21 mouse cellular contexts compared by ENCODE assay signal in the genomic region with DNA sequence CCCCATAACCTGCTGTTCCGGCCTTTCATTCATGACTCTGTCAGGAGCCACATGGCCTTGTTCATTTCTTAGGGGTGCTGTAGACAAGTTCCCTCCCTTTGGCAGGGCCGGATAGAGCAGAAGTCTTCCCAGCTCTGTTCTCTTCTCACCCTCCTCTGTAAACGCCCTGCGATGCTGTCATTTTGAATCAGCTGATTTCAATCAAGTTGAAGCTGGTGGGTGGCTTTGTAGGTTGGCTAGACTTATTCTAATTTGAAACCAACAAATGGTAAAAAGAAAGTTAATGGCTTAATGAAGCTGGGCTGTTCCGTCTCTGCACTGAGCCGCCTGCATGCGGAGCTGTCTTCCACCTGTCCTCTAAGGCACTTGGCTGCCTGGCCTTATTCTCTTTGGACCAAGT.
DNase-seq lines count a peak whose midpoint lies in the region; ATAC-seq and TF ChIP-seq lines count a peak whose summit lies in the region.
"Had no signal": no experiment of that assay in that cellular context is flagged by ENCODE, and none has a peak within 500 bp of the region (broad histone marks: within the 10 kb centered on the region; RNA-seq: fewer than 3 reads in every experiment).

No protein-coding gene starts in this region.

- intact Hi-C loops in left cerebral cortex, adult 2 months (cut with DNase I), result loop anchor here (2.0 kb wide), 1 partner anchor 171 kb away; no protein-coding TSS in a partner anchor
- intact Hi-C loops in left cerebral cortex, postnatal 4 days (cut with DNase I), result no loop called here

- DNase-seq in frontal cortex, postnatal 10 days (ENCODE audit: low spot score in 2 of 2), result no peak
- DNase-seq in left cerebral cortex, adult 2 months (ENCODE audit: extremely low spot score in 1 of 2, low spot score in 2 of 2), result no peak
- DNase-seq in left cerebral cortex, postnatal 4 days, result no peak
- DNase-seq in layer of hippocampus, adult 8-10 months (ENCODE audit: low spot score in 2 of 2), result peak; percentile 40 to 71
- DNase-seq in ovary, postnatal 10 days (ENCODE audit: low spot score), result no peak
- DNase-seq: adrenal gland, postnatal 14 days; cerebellum, adult 2 months; cerebellum, postnatal 14 days; embryo, embryonic 11 days; gastrocnemius, postnatal 10 days; heart, adult 18-20 months; heart, postnatal 10 days had no signal

- peak overlapping the region; percentile 19 for H3K27ac ChIP-seq in left cerebral cortex, adult 2 months
- H3K27ac ChIP-seq: embryonic facial prominence, embryonic 15.5 days; forebrain, embryonic 10.5 days; forebrain, embryonic 15.5 days; heart, embryonic 10.5 days; hindbrain, embryonic 14.5 days had no signal

- H3K4me3 ChIP-seq in left cerebral cortex, adult 2 months, result no peak overlapping the region
- H3K4me3 ChIP-seq: embryonic facial prominence, embryonic 15.5 days; erythroblast, embryonic 14.5 days; forebrain, embryonic 10.5 days; forebrain, embryonic 15.5 days; heart, embryonic 10.5 days had no signal

- TF ChIP-seq CTCF in left cerebral cortex, adult 2 months (IDR thresholded peaks at IDR 0.05), result no peak

- ATAC-seq in frontal cortex, adult (ENCODE audit: low TSS enrichment), result 0 out of 2 replicates have a peak, but pooled peaks have one; percentile 32
- ATAC-seq: activated CD4-positive, CD25-positive, alpha-beta regulatory T cell, adult 4 months; forebrain, embryonic 15.5 days; Patski had no signal

Comparison
In these comparisons a context has a peak if more than half of its experiments do, and no peak if none do; other contexts are left out.
1. DNase-seq: peak in layer of hippocampus, adult 8-10 months (2 of 2); none in frontal cortex, postnatal 10 days (0 of 2), left cerebral cortex, adult 2 months (0 of 2), left cerebral cortex, postnatal 4 days (single experiment) and ovary, postnatal 10 days (single experiment).